ENCODE assay signal across 10 mouse cellular contexts in the genomic region with DNA sequence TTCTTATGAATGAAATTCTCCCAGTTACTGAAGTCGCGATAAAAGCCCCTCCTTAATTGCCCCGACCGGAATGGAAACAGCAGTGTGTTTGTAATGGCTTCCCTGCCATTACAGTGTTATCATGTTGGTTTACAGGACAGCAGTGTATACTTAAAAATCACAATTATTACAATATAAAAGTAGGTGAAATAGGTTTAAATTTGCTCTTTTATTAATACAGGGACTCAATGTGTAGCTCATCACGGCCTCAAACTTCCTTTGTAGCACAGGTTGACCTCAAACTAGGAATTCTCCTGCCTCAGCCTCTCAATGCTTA. TPM values are rescaled to one million over a fixed set of nuclear protein-coding genes. Genes with fewer than 3 reads are reported as not detected.
DNase-seq lines count a peak whose midpoint lies in the region; ATAC-seq and TF ChIP-seq lines count a peak whose summit lies in the region.
"Had no signal": no experiment of that assay in that cellular context is flagged by ENCODE, and none has a peak within 500 bp of the region (broad histone marks: within the 10 kb centered on the region; RNA-seq: fewer than 3 reads in every experiment).

No protein-coding gene starts in this region.

- H3K4me1 ChIP-seq in forebrain, embryonic 15.5 days: peaks cover 10% of the 10 kb centered on the region
- peaks cover 5% of the 10 kb centered on the region for H3K4me1 ChIP-seq in forebrain, embryonic 12.5 days
- no peaks in the 10 kb centered on the region for H3K4me1 ChIP-seq in kidney, postnatal 0 days (replicated peaks; ENCODE audit: insufficient read depth, low read length)
- peaks cover 5% of the 10 kb centered on the region for H3K4me1 ChIP-seq in hindbrain, embryonic 15.5 days (replicated peaks)
- H3K4me1 ChIP-seq in neural tube, embryonic 13.5 days (replicated peaks): peaks cover 8% of the 10 kb centered on the region; the same call in 1 of the 2 replicates

- no peaks in the 10 kb centered on the region for H3K9me3 ChIP-seq in forebrain, embryonic 15.5 days
- H3K9me3 ChIP-seq in forebrain, embryonic 12.5 days: no peaks in the 10 kb centered on the region
- H3K9me3 ChIP-seq in kidney, postnatal 0 days (replicated peaks; ENCODE audit: low read length): no peaks in the 10 kb centered on the region
- no peaks in the 10 kb centered on the region for H3K9me3 ChIP-seq in hindbrain, embryonic 15.5 days
- no peaks in the 10 kb centered on the region for H3K9me3 ChIP-seq in neural tube, embryonic 13.5 days

- H3K9ac ChIP-seq in forebrain, embryonic 15.5 days (replicated peaks): no peak overlapping the region
- no peak overlapping the region for H3K9ac ChIP-seq in forebrain, embryonic 12.5 days
- no peak overlapping the region for H3K9ac ChIP-seq in kidney, postnatal 0 days (ENCODE audit: low read depth, low read length)
- H3K9ac ChIP-seq in hindbrain, embryonic 15.5 days: no peak overlapping the region
- no peak overlapping the region for H3K9ac ChIP-seq in neural tube, embryonic 13.5 days

- no peak for ATAC-seq in forebrain, embryonic 15.5 days (replicated peaks)
- no peak for ATAC-seq in forebrain, embryonic 12.5 days (ENCODE audit: low FRiP score)
- ATAC-seq in kidney, postnatal 0 days (replicated peaks; ENCODE audit: low FRiP score, low read depth): no peak
- ATAC-seq in hindbrain, embryonic 15.5 days (ENCODE audit: low FRiP score, low read depth): no peak
- no peak for ATAC-seq in neural tube, embryonic 13.5 days (ENCODE audit: low read depth)

- WGBS in forebrain, embryonic 15.5 days: 38% methylated on average over 5 of the region's 5 CpGs
- 46% methylated on average over 5 of the region's 5 CpGs for WGBS in forebrain, embryonic 12.5 days
- WGBS in kidney, postnatal 0 days: 49% methylated on average over 5 of the region's 5 CpGs
- 51% methylated on average over 5 of the region's 5 CpGs for WGBS in hindbrain, embryonic 15.5 days
- 48% methylated on average over 5 of the region's 5 CpGs for WGBS in neural tube, embryonic 13.5 days

- DNase-seq in kidney, postnatal 0 days (ENCODE audit: low spot score): no peak
- DNase-seq in kidney, postnatal 36 days: no peak
- DNase-seq in adrenal gland, adult 18-20 months (ENCODE audit: low spot score in 2 of 2): no peak
- DNase-seq in right cerebral cortex, postnatal 14 days: no peak
- DNase-seq: cerebellum, adult 9-11 months had no signal

- H3K4me3 ChIP-seq in forebrain, embryonic 15.5 days: no peak overlapping the region
- no peak overlapping the region for H3K4me3 ChIP-seq in forebrain, embryonic 12.5 days (replicated peaks)
- no peak overlapping the region for H3K4me3 ChIP-seq in kidney, postnatal 0 days (replicated peaks; ENCODE audit: low read depth, low read length)
- H3K4me3 ChIP-seq in hindbrain, embryonic 15.5 days: 0 out of 2 replicates have a peak overlapping the region, but pooled peaks have one; percentile 11
- H3K4me3 ChIP-seq in neural tube, embryonic 13.5 days: no peak overlapping the region

- TF ChIP-seq CTCF in kidney, postnatal 0 days (IDR thresholded peaks at IDR 0.05; ENCODE audit: low read depth): no peak

- H3K27me3 ChIP-seq in forebrain, embryonic 15.5 days: peaks cover 4% of the 10 kb centered on the region; the same call in 1 of the 2 replicates
- peaks cover 22% of the 10 kb centered on the region for H3K27me3 ChIP-seq in forebrain, embryonic 12.5 days
- no peaks in the 10 kb centered on the region for H3K27me3 ChIP-seq in kidney, postnatal 0 days (ENCODE audit: insufficient read depth, low read length)
- H3K27me3 ChIP-seq in hindbrain, embryonic 15.5 days: peaks cover 5% of the 10 kb centered on the region
- H3K27me3 ChIP-seq in neural tube, embryonic 13.5 days: peaks cover 3% of the 10 kb centered on the region; the same call in 1 of the 2 replicates
- H3K27me3 ChIP-seq: Patski had no signal

- peak overlapping the region; percentile 38; the same call in 1 of the 2 replicates for H3K4me2 ChIP-seq in forebrain, embryonic 15.5 days (replicated peaks)
- no peak overlapping the region for H3K4me2 ChIP-seq in forebrain, embryonic 12.5 days
- peak overlapping the region; percentile 45; the same call in 1 of the 2 replicates for H3K4me2 ChIP-seq in kidney, postnatal 0 days (ENCODE audit: low read length)
- peak overlapping the region; percentile 46 for H3K4me2 ChIP-seq in hindbrain, embryonic 15.5 days
- peak overlapping the region; percentile 45 for H3K4me2 ChIP-seq in neural tube, embryonic 13.5 days

- 0 out of 2 replicates have a peak, but pooled peaks cover 1% of the 10 kb centered on the region for H3K36me3 ChIP-seq in forebrain, embryonic 15.5 days
- H3K36me3 ChIP-seq in forebrain, embryonic 12.5 days (replicated peaks): no peaks in the 10 kb centered on the region; the same call in 1 of the 2 replicates
- no peaks in the 10 kb centered on the region for H3K36me3 ChIP-seq in kidney, postnatal 0 days (ENCODE audit: insufficient read depth, low read length)
- H3K36me3 ChIP-seq in hindbrain, embryonic 15.5 days: no peaks in the 10 kb centered on the region
- peaks cover 2% of the 10 kb centered on the region; the same call in 1 of the 2 replicates for H3K36me3 ChIP-seq in neural tube, embryonic 13.5 days

- H3K27ac ChIP-seq in forebrain, embryonic 15.5 days (replicated peaks): no peak overlapping the region
- no peak overlapping the region for H3K27ac ChIP-seq in forebrain, embryonic 12.5 days
- no peak overlapping the region for H3K27ac ChIP-seq in kidney, postnatal 0 days
- no peak overlapping the region for H3K27ac ChIP-seq in hindbrain, embryonic 15.5 days (replicated peaks)
- no peak overlapping the region for H3K27ac ChIP-seq in neural tube, embryonic 13.5 days (replicated peaks)

RNA-seq across cellular contexts. Expression of gene 2410004B18Rik, which starts 13.0 kb away (rescaled TPM):
- 71.1 and 80.1 TPM in 2 replicates for polyA plus RNA-seq in forebrain, embryonic 15.5 days (2015; fragmentation: Nextera tagmentation; extraction: Ambion mirVana)
- polyA plus RNA-seq in forebrain, embryonic 12.5 days (2016; fragmentation: Nextera tagmentation; extraction: Ambion mirVana): 63.0 and 64.4 TPM in 2 replicates
- 43.1 and 48.2 TPM in 2 replicates for polyA plus RNA-seq in kidney, postnatal 0 days (2015; fragmentation: Nextera tagmentation; extraction: Ambion mirVana)
- polyA plus RNA-seq in hindbrain, embryonic 15.5 days (2015; fragmentation: Nextera tagmentation; extraction: Ambion mirVana): 81.0 and 84.4 TPM in 2 replicates
- polyA plus RNA-seq in neural tube, embryonic 13.5 days (2015; fragmentation: Nextera tagmentation; extraction: Ambion mirVana): 69.0 and 80.3 TPM in 2 replicates
- total RNA-seq in adrenal gland, adult 18-20 months (2021): 10 to 100 TPM; 21.2 to 23.1 TPM

RNA-seq across cellular contexts. Expression of gene Bcl10, which starts 28.2 kb away (rescaled TPM):
- 41.3 and 42.4 TPM in 2 replicates for polyA plus RNA-seq in forebrain, embryonic 15.5 days (2015; fragmentation: Nextera tagmentation; extraction: Ambion mirVana)
- 50.7 and 50.8 TPM in 2 replicates for polyA plus RNA-seq in forebrain, embryonic 12.5 days (2016; fragmentation: Nextera tagmentation; extraction: Ambion mirVana)
- polyA plus RNA-seq in kidney, postnatal 0 days (2015; fragmentation: Nextera tagmentation; extraction: Ambion mirVana): 57.7 and 62.2 TPM in 2 replicates
- 32.3 and 34.8 TPM in 2 replicates for polyA plus RNA-seq in hindbrain, embryonic 15.5 days (2015; fragmentation: Nextera tagmentation; extraction: Ambion mirVana)
- 40.7 and 48.9 TPM in 2 replicates for polyA plus RNA-seq in neural tube, embryonic 13.5 days (2015; fragmentation: Nextera tagmentation; extraction: Ambion mirVana)
- total RNA-seq in adrenal gland, adult 18-20 months (2021): 10 to 100 TPM; 22.3 to 24.9 TPM

RNA-seq across cellular contexts. Expression of gene Syde2, which starts 36.9 kb away (rescaled TPM):
- 0.50 and 0.65 TPM in 2 replicates for polyA plus RNA-seq in forebrain, embryonic 15.5 days (2015; fragmentation: Nextera tagmentation; extraction: Ambion mirVana)
- polyA plus RNA-seq in forebrain, embryonic 12.5 days (2016; fragmentation: Nextera tagmentation; extraction: Ambion mirVana): 0.97 and 1.5 TPM in 2 replicates
- 1.8 and 1.9 TPM in 2 replicates for polyA plus RNA-seq in kidney, postnatal 0 days (2015; fragmentation: Nextera tagmentation; extraction: Ambion mirVana)
- 0.34 and 0.54 TPM in 2 replicates for polyA plus RNA-seq in hindbrain, embryonic 15.5 days (2015; fragmentation: Nextera tagmentation; extraction: Ambion mirVana)
- polyA plus RNA-seq in neural tube, embryonic 13.5 days (2015; fragmentation: Nextera tagmentation; extraction: Ambion mirVana): 0.33 and 0.45 TPM in 2 replicates
- total RNA-seq in adrenal gland, adult 18-20 months (2021): 1 to 10 TPM; 4.4 to 5.1 TPM
